Mouse (Mus musculus) brain, adult 10 weeks (tissue): ENCODE results near the gene Dstyk. TPM values are rescaled to one million over a fixed set of nuclear protein-coding genes. Genes with fewer than 3 reads are reported as not detected.

ENCODE experiments used
- polyA plus RNA-seq: library from polyadenylated mRNA; stranded (reverse); fragments of 350-450 nt; fragmentation: Illumina TruSeq; extraction: RNeasy Lipid Tissue Mini Kit (QIAGEN cat#74804); gene quantifications from one replicate; pipeline ENCODE4 v1.2.3, GENCODE M21; 2015; ENCODE audit warnings: low read depth, low replicate concordance

Gene Dstyk
- 25.7 TPM for polyA plus RNA-seq

DNA sequence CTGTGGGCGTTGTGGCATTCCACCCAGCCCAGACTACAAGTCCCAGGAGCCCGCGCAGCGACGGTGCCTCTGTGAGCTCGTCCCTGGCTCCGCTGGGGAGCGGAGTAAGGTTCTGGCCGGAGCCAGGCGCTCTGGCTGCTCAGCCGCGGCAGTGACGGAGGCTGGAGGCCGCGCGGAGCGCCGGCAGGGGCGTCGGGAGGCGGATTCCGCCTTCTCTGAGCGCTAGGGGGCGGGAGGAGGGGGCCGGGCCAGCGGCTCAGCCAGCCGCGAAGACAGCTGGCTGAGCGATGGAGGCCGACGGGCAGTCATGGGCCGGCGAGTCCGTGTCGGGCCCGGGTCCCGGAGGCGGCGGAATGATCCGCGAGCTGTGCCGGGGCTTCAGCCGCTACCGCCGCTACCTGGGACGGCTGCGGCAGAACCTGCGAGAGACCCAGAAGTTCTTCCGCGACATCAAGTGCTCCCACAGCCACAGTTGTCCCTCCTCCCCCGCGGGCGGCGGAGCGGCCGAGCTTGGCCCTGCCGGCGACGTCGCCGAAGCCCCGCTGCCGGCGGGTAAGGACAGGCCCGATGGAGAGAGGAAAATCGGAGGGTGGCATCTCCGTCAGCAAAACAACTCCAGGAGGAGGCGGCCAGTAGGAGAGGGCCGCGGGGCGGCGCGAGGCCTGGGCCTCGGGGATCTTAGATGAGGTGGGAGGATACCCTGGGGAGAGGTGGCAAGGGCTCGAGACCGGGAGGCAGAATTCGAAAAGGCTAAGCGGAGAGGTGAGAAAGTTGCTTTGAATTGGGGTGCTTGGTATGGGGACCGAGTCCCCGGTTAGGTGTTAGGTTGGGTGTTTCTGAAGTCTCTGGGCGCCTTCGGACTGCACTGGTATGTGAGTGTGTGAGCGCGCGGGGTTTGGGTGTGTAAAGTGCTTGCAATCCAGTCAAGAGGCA is at the start of gene Dstyk:
Gene Dstyk, plus strand, starts transcription at position 237 of the 933 bp plus-strand sequence.

DNA sequence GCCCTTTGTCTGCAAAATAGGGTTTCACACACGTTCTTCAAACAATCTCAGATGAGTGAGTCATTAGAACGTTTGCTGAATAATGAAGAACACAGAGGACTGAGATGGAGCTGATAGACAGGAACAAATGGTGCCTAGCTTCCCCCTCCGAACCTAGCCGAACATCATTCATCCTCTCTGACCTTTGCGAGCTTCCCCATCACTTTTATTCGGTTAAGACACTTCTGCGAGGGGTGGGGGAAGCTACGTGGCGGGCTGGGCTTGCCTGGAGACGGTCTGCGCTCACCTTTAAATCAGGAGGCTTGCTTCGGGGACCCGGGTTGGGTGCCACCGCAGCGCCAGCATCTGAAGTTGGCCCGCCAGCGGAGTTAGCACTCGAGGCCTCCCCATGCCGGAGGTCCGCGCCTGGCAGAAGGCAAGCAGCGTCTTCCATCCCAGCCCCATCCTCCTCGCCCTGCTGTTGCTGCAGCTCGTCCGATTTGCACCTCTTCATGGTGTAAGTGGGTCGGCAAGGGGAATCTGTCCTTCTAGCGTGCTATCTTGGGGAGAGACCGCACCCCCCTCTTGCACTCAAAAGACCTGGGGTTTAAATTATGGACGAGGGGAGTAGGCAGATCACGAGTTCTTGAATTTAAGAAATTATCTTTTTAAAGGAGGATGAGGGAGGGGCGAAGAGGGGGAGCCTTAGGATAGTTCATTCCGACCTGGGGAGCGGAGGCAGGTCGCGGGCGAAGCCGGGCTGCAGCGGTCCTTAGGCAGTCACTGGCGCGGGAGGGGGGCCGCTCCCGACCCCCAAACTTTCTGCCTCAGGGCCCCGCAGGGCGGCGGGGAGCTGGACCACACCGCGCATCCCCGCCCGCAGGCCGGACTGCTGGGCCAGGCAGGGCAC is 26.4 kb upstream of the Dstyk start, which contains the start of gene Tmcc2:
Gene Tmcc2, minus strand, starts transcription at position 591 of the 889 bp plus-strand sequence.

DNA sequence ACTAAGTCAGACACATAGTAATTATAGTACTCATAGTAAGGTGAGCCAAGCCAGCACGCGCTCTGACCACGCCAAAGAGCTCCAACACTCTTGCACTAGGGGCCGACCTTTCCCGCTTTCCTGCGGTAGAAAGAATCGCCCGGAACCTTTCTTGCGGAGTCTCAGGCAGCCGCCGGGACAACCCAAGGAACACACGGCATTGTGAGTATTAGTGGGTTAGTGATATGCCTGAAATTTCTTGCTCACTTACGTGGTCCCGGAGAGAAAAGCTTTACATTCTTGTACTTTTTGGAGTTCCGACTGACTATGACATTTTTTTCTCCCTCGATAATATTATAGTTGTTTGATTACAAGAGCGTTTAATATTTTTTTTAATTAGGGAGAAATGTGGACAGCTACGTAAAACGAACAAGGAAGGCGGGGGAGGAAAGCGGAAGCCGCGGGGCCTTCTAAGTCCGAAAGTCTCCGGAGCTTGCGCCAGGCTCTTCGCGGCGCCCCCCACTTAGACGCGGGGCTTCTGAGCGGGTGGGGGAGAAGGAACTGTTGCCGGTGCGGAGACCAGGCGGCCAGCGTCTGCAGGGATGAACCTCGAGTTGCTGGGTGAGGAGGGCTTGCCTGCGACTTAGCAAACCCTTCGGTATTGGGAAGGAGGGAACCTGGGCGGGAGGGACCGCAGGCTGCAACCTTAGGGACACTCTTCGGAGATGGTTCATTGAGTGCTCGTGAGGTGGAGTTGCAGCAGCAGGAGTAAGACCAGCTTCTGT is 59.8 kb downstream of the Dstyk start, which contains the start of gene Rbbp5:
Gene Rbbp5, plus strand, starts transcription at position 438 of the 764 bp plus-strand sequence.

DNA sequence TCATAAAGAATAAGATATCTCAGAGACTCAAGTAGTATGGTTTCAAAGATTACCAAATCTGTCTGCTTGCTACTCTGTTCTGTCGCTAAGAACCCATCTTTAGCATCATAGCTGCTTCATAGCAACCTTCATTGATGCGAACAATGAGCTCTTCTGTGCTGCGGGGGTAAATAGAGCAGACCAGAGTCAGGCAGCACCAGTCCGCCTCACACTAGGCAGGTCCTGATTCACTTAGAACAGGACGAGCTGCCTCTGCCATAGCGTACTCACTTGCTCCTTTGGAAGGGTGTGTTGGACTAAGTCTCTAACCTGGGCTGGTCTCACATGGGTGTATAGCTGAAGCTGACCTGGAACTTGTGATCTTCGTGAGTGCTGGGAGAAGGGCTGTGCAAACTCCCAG is 88.7 kb downstream of the Dstyk start, which contains the start of gene Tmem81:
Gene Tmem81, plus strand, starts transcription at position 173 of the 400 bp plus-strand sequence.

Other genes with a start within 250 kb of the Dstyk start
- gene Lemd1, start 226.1 kb upstream of the Dstyk start, polyA plus RNA-seq, result 5.3 TPM
- gene AC124108.1, start 226.1 kb upstream of the Dstyk start, polyA plus RNA-seq, result 2.6 TPM
- not detected for gene Gm10188, start 187.8 kb upstream of the Dstyk start, polyA plus RNA-seq
- gene Klhdc8a, start 118.9 kb upstream of the Dstyk start, polyA plus RNA-seq, result 11.4 TPM
- gene Nuak2, start 101.4 kb upstream of the Dstyk start, polyA plus RNA-seq, result 0.86 TPM
- gene Tmcc2, start 26.3 kb upstream of the Dstyk start, polyA plus RNA-seq, result 115 TPM
- 47.3 TPM for gene Rbbp5, start 59.8 kb downstream of the Dstyk start, polyA plus RNA-seq
- 6.4 TPM for gene Tmem81, start 88.7 kb downstream of the Dstyk start, polyA plus RNA-seq
- gene Cntn2, start 125.7 kb downstream of the Dstyk start, polyA plus RNA-seq, result 61.4 TPM